Mouse (Mus musculus) urinary bladder, adult 2 months (tissue): ENCODE results near the gene Rnf5. TPM values are rescaled to one million over a fixed set of nuclear protein-coding genes. Genes with fewer than 3 reads are reported as not detected.
A peak's percentile ranks its signal among the peaks of the same experiment; 100 is the strongest.

Experiments used
- DNase-seq: peaks from one replicate; pipeline ENCODE4 v3.0.0; 2022; ENCODE audit warnings: low spot score
- polyA plus RNA-seq: library from polyadenylated mRNA; depleted of rRNA; stranded (reverse); fragments of >200 nt; gene quantifications from 2 replicates; pipeline ENCODE4 v1.2.3, GENCODE M21; 2012

Gene Rnf5
- polyA plus RNA-seq, 1 experiment: 91.4 TPM

- DNase-seq: peak; percentile 94
Observed at GRCm38 (mm10) chr17:34605609-34606008, 2.1 kb upstream of the Rnf5 start.

GRCm38 (mm10) chr17:34604511-34605237 lies 1.2 kb upstream of the Rnf5 start:
- no peak for DNase-seq

- DNase-seq: peak; percentile 82
Observed at GRCm38 (mm10) chr17:34604061-34604508, 595 bp upstream of the Rnf5 start, which contains the start of gene Agpat1. Agpat1 (plus strand) TSS chr17:34604262.

GRCm38 (mm10) chr17:34601796-34602195 lies 1.7 kb downstream of the Rnf5 start:
- DNase-seq: no peak

GRCm38 (mm10) chr17:34599891-34600290 lies 3.6 kb downstream of the Rnf5 start:
- no peak for DNase-seq

- no peak for DNase-seq
Observed at GRCm38 (mm10) chr17:34597566-34598095, 5.9 kb downstream of the Rnf5 start, which contains the start of gene Ager. Ager (plus strand) TSS chr17:34597862.

GRCm38 (mm10) chr17:34596098-34596497 lies 7.4 kb downstream of the Rnf5 start:
- DNase-seq: no peak

- no peak for DNase-seq
Observed at GRCm38 (mm10) chr17:34593752-34594525, 9.6 kb downstream of the Rnf5 start.

- no peak for DNase-seq
Observed at GRCm38 (mm10) chr17:34592581-34593549, 10.6 kb downstream of the Rnf5 start.

- peak; percentile 75 for DNase-seq
Observed at GRCm38 (mm10) chr17:34591994-34592375, 11.5 kb downstream of the Rnf5 start.

- no peak for DNase-seq
Observed at GRCm38 (mm10) chr17:34591029-34591993, 12.2 kb downstream of the Rnf5 start, which contains the start of gene Pbx2. Pbx2 (plus strand) TSS chr17:34591266.

GRCm38 (mm10) chr17:34590154-34590987 lies 13.1 kb downstream of the Rnf5 start:
- no peak for DNase-seq

- no peak for DNase-seq
Observed at GRCm38 (mm10) chr17:34589681-34590101, 13.8 kb downstream of the Rnf5 start, which contains the start of gene Gpsm3. Gpsm3 (plus strand) TSS chr17:34589806.

GRCm38 (mm10) chr17:34589206-34589605 lies 14.3 kb downstream of the Rnf5 start:
- no peak for DNase-seq

GRCm38 (mm10) chr17:34588767-34589166 lies 14.7 kb downstream of the Rnf5 start:
- DNase-seq: no peak

- DNase-seq: no peak
Observed at GRCm38 (mm10) chr17:34587814-34588213, 15.7 kb downstream of the Rnf5 start.

- peak; percentile 96 for DNase-seq
Observed at GRCm38 (mm10) chr17:34587423-34587811, 16.1 kb downstream of the Rnf5 start.

GRCm38 (mm10) chr17:34586796-34587422 lies 16.6 kb downstream of the Rnf5 start:
- DNase-seq: peak; percentile 56
